Mouse (Mus musculus) limb, embryonic 11.5 days (tissue): Measurements from ENCODE around the gene Gal3st2c. TPM values are rescaled to one million over a fixed set of nuclear protein-coding genes. Genes with fewer than 3 reads are reported as not detected.

Experiments used
- ATAC-seq: fragments of 200-750 bp; cut with Nextera tagmentation; 2 replicates; pipeline ENCODE4 v1.8.0; 2017; ENCODE audit warnings: low read depth; ENCODE audit not compliant: insufficient number of reproducible peaks, low FRiP score, low TSS enrichment
- DNase-seq: peaks from one replicate; pipeline ENCODE4 v3.0.0-alpha.2; 2015; ENCODE audit warnings: low spot score
- H3K27ac ChIP-seq: fragments of 300-500 bp; sonication (generic); replicated peaks from 2 replicates; pipeline ENCODE4 v1.5.1; 2014; ENCODE audit warnings: low read depth, mild to moderate bottlenecking, low read length
- H3K27me3 ChIP-seq: fragments of 300-500 bp; sonication (generic); 2 replicates; pipeline ENCODE4 v1.6.1; 2014; ENCODE audit warnings: mild to moderate bottlenecking, low read length, mixed read lengths; ENCODE audit not compliant: control insufficient read depth, insufficient read depth
- H3K36me3 ChIP-seq: fragments of 300-500 bp; sonication (generic); 2 replicates; pipeline ENCODE4 v1.6.1; 2014; ENCODE audit warnings: mild to moderate bottlenecking, low read length, moderate library complexity, mixed read lengths; ENCODE audit not compliant: control insufficient read depth, insufficient read depth
- H3K4me1 ChIP-seq: fragments of 300-500 bp; sonication (generic); 2 replicates; pipeline ENCODE4 v1.6.1; 2014; ENCODE audit warnings: low read length, mixed read lengths; ENCODE audit not compliant: control insufficient read depth, insufficient read depth
- H3K4me2 ChIP-seq: fragments of 300-500 bp; sonication (generic); 2 replicates; pipeline ENCODE4 v1.6.1; 2014; ENCODE audit warnings: low read depth, mild to moderate bottlenecking, moderate library complexity; ENCODE audit not compliant: severe bottlenecking
- H3K4me3 ChIP-seq: fragments of 300-500 bp; sonication (generic); 2 replicates; pipeline ENCODE4 v1.5.1; 2014; ENCODE audit warnings: low read depth, low read length
- H3K9ac ChIP-seq: fragments of 300-500 bp; sonication (generic); 2 replicates; pipeline ENCODE4 v1.6.1; 2014; ENCODE audit warnings: mild to moderate bottlenecking, low read length
- H3K9me3 ChIP-seq: fragments of 300-500 bp; sonication (generic); 2 replicates; pipeline ENCODE4 v1.6.1; 2016; ENCODE audit warnings: low read length; ENCODE audit not compliant: control insufficient read depth
- WGBS: fragments of 180-500 bp; shearing (Covaris S2); extraction: QIAGEN DNeasy Blood & Tissue Kit; methylation state at CpG from one replicate; pipeline ENCODE4 v1.1.7; 2014; 5-methylcytosine and 5-hydroxymethylcytosine counted together
- polyA plus RNA-seq: library from polyadenylated mRNA; unstranded; fragments of >200 nt; fragmentation: Nextera tagmentation; extraction: Ambion mirVana; gene quantifications from 2 replicates; pipeline ENCODE4 v1.2.1, GENCODE M21; 2014

Gal3st2c gene
- polyA plus RNA-seq, 1 experiment from 2014 or later = not detected

DNA sequence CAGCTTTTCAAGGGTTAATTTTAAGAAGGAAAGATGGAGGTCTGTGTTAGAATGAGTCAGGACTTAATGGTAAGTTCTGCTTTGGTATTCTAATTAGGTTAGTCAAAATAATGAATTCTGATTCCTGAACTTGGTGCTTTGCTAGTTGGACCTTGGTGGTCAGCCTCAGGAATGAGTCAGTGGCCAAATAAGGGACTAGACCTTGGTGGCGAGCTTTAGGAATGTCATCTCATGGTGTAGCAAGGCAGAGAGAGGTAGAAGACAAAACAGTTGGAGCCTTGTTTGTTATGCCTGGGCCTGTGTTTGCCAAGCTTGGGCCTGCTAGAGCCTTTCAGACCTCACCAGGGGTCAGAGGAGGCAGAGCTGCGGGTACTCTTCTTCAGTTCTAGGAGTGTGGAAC, 38.4 kb downstream of the Gal3st2c start:
- ATAC-seq = no peak
- Histone ChIP-seq H3K4me1 (no peaks in the 10 kb centered on the region), H3K27ac (no peak overlapping the region), H3K9ac (no peak overlapping the region), H3K36me3 (no peaks in the 10 kb centered on the region), H3K4me2 (no peak overlapping the region), H3K27me3 (no peaks in the 10 kb centered on the region), H3K4me3 (no peak overlapping the region), H3K9me3 (no peaks in the 10 kb centered on the region)
- WGBS = 90% methylated on average over 2 of the region's 2 CpGs
- no peak for DNase-seq

DNA sequence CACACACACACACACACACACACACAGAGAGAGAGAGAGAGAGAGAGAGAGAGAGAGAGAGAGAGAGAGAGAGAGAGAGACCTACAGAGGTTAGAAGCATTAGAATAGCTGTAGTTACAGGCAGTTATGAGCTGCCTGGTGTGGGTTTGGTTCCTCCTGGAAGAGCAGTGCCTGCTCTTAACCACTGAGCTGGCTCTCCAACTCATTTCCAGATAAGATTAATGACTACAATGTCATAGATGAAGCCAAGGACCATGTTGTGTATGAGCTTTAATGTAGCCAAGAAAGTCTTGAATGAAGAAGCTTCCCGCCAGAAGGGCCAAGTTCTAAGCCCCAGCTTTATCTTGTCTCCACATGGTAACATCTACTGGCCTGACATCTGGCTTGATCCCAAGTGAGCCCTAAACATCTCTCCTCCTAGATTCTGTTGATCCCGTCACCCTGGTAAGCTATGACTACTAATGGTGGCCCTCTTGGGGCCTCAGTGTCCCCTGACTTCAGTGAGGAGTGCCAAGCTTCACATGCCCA, 42.8 kb downstream of the Gal3st2c start:
- Histone ChIP-seq H3K9ac (no peak overlapping the region), H3K4me3 (no peak overlapping the region), H3K4me1 (no peaks in the 10 kb centered on the region), H3K4me2 (no peak overlapping the region), H3K9me3 (no peaks in the 10 kb centered on the region), H3K27ac (no peak overlapping the region), H3K27me3 (no peaks in the 10 kb centered on the region), H3K36me3 (no peaks in the 10 kb centered on the region)
- 92% methylated on average over 2 of the region's 2 CpGs for WGBS
- no peak for ATAC-seq
- no peak for DNase-seq

DNA sequence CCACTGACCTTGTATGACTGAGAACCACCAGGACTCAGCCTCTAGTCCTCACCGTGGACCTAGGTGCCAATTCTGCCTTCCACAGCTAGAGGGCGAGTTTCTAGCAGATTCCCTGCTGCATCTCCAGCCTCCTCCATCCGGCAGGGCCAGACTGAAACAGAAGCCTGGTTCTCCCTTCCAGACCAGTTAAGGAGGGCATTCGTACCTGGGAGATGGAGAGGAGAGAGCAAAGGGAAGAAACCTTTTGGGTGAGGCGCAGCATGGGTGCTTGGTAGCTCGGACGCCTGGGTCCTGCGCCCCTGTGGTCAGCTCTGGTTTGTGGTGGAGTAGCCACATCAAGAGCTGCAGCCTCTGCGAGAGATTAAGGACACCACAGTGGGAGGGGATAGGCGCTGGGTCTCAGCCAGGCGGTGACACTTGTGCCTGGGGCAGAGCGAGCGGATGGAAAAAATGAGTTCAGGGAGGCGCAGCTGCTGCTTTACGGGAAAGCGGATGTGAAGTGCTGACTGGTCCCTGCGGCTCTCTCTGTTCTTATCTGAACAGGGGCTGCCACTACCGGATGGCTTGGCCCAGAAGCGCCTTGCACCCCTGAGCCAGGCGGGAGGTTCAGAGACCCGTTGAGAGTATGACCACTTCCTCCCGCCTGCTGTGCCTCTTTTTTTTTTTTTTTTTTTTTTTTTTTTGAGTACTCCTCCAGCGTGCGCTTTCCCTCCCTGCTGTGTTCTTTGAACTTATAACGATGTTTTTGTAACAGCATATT, 44.9 kb downstream of the Gal3st2c start:
- Histone ChIP-seq H3K4me2 (peak overlapping the region; percentile 79), H3K9ac (peak overlapping the region; percentile 52; the same call in 1 of the 2 replicates), H3K27ac (no peak overlapping the region), H3K4me3 (peak overlapping the region; percentile 38), H3K4me1 (no peaks in the 10 kb centered on the region), H3K36me3 (no peaks in the 10 kb centered on the region), H3K27me3 (no peaks in the 10 kb centered on the region), H3K9me3 (no peaks in the 10 kb centered on the region)
- DNase-seq = peak; percentile 86
- peak; percentile 83 for ATAC-seq
- WGBS = 1% methylated on average over 25 of the region's 25 CpGs

DNA sequence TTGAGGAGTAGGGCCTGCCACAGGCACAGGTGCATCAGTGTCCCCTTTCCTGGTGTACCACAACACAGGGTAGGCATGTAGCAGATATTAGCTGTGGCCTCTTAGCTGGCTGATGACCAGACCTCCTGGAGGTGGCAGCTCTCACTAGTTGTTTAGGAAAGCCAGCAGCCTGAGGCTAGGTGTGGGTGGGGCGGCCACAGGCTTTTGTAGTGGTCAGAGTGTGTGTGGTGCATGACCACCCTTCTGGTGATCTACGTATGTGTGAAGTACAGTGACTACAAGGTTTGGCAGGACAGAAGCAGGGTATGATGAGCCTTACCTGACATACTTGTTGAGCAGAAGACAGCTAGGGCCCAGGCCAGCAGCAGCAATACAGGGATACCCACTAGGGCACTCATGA, 50.1 kb downstream of the Gal3st2c start:
- 88% methylated on average over 2 of the region's 2 CpGs for WGBS
- Histone ChIP-seq H3K4me1 (no peaks in the 10 kb centered on the region), H3K9me3 (no peaks in the 10 kb centered on the region), H3K9ac (no peak overlapping the region), H3K27ac (no peak overlapping the region), H3K36me3 (no peaks in the 10 kb centered on the region), H3K4me3 (no peak overlapping the region), H3K4me2 (no peak overlapping the region), H3K27me3 (no peaks in the 10 kb centered on the region)
- DNase-seq (no peak), ATAC-seq (no peak)

DNA sequence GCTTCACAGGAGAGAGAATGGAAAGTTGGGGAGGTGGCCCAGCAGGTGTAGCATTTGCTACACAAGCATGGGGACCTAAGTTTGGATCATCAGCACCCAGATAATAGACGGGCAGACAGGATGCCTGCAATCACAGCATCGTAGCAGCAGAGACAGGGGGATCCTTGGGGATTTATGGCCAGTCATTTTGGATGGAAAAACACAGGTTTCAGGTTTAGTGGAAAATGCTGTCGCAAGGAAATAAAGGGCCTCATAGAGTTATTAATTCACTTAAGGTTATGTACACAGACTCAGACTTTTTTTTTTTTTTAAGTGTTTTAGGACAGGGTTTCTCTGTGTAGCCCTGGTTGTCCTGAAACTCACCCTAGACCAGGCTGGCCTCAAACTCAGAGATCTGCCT, 55.2 kb downstream of the Gal3st2c start:
- no peaks in the 10 kb centered on the region for H3K4me1 ChIP-seq
- WGBS = 77% methylated on average over 3 of the region's 3 CpGs
- no peaks in the 10 kb centered on the region for H3K9me3 ChIP-seq
- H3K27me3 ChIP-seq = no peaks in the 10 kb centered on the region
- DNase-seq = no peak
- no peak overlapping the region for H3K4me2 ChIP-seq
- H3K9ac ChIP-seq = no peak overlapping the region
- no peaks in the 10 kb centered on the region for H3K36me3 ChIP-seq
- no peak for ATAC-seq
- H3K27ac ChIP-seq = no peak overlapping the region
- H3K4me3 ChIP-seq = no peak overlapping the region

DNA sequence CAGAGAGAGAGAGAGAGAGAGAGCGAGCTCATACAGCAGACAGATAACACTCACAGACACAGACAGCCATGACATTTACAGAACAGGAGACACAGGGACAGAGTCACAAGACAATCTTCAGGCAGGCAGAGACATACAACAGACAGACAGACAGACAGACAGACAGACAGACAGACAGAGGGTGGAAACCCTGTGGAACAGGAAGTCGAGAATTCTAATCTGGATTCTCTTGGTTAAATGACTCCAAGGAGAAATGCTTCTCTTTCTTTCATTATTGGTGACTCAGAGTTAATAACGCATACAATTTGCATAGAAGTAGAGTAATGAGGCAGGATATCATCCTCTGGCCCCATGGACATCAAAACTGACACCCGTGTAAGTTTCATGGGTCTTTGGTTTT, 56.2 kb downstream of the Gal3st2c start:
- H3K36me3 ChIP-seq = no peaks in the 10 kb centered on the region
- no peaks in the 10 kb centered on the region for H3K27me3 ChIP-seq
- no peak overlapping the region for H3K27ac ChIP-seq
- no peak overlapping the region for H3K9ac ChIP-seq
- no peak for DNase-seq
- H3K9me3 ChIP-seq = no peaks in the 10 kb centered on the region
- WGBS = 89% methylated on average over 4 of the region's 4 CpGs
- no peaks in the 10 kb centered on the region for H3K4me1 ChIP-seq
- no peak for ATAC-seq
- no peak overlapping the region for H3K4me3 ChIP-seq
- H3K4me2 ChIP-seq = no peak overlapping the region

DNA sequence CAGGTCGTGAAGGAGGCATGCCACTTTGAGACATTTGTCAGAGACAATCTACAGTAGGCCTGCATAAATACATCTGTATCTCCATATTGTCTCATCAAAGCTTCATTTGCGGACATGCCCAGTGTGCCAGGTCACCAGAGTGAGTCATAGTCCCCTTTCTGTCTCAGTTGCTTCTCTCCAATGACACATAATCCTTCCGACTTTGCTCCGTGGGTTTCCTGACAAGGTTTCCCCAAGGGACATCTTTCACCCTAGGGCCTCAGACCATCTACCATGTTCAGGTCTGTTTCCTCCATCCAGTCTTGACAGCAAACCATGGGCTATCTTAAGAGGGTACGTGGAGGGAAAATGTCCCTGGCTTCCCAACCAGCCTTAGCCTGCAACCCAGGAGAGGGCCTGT, 60.8 kb downstream of the Gal3st2c start:
- ATAC-seq = no peak

DNA sequence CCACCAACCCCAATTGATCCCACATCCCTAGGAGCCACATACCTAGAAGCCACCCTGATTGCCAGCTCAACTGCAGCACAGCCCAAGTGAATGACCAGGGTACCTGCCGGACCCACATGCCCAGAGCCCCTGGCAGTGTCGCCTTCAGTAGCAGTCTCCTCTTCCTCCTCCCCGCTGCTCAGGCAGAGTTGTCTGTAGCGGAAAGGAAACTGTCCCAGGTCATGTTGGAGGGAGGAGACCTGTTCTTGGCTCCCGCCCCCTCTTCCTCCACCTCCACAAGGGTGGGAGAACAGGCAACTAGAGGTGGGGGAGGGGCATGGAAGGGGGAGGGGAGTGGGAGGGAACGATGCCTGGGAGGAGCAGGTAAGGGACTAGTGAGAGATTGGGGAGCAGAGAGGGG, 62.1 kb downstream of the Gal3st2c start, which contains the start of gene Pdcd1:
Gene Pdcd1, minus strand, starts transcription at position 181 of the 400 bp plus-strand sequence.
- Histone ChIP-seq H3K4me2 (no peak within 1 kb of the TSS), H3K9me3 (no peaks in the 10 kb centered on the region), H3K9ac (no peak within 1 kb of the TSS), H3K27ac (no peak within 1 kb of the TSS), H3K36me3 (no peaks in the 10 kb centered on the region), H3K27me3 (no peaks in the 10 kb centered on the region), H3K4me3 (no peak within 1 kb of the TSS), H3K4me1 (no peaks in the 10 kb centered on the region)
- whole genome bisulfite sequencing = 53% methylated on average over 6 of the region's 6 CpGs
- DNase-seq = no peak
- ATAC-seq = no peak

More for the DNA sequence above, 60.8 kb downstream of the Gal3st2c start:
- no peak for DNase-seq
- no peak overlapping the region for H3K9ac ChIP-seq
- no peak overlapping the region for H3K4me3 ChIP-seq
- H3K4me2 ChIP-seq = no peak overlapping the region
- WGBS = 88% methylated on average over 5 of the region's 5 CpGs
- no peaks in the 10 kb centered on the region for H3K27me3 ChIP-seq
- H3K36me3 ChIP-seq = no peaks in the 10 kb centered on the region
- H3K27ac ChIP-seq = no peak overlapping the region
- H3K4me1 ChIP-seq = no peaks in the 10 kb centered on the region
- H3K9me3 ChIP-seq = no peaks in the 10 kb centered on the region
